Mouse (Mus musculus): ENCODE data around the gene Cubn.

The Cubn gene

DNA sequence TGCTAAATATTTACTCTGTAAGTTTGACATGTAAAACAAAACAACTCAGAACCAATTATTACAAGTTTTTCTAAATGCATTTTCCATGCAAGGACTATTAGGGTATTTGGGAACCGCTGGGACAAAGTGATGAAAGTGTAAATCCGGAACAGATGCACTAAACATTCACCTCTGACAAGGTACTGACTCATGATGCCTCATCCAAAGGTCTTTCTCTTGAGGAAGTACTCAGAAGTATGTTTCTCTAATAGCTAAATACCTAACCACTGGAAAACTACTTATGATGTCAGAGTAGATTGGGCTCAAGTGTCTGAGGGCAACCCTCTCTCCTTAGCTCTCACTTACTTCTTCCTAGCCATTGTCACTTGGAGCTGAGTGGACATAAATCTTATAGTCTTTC lies 10.9 kb downstream of the Cubn start:
- no peak for DNase-seq

GRCm38 (mm10) chr2:13479165-13479564 lies 12.4 kb downstream of the Cubn start:
- no peak for DNase-seq

GRCm38 (mm10) chr2:13470108-13470507 lies 21.5 kb downstream of the Cubn start:
- DNase-seq, result no peak

DNA sequence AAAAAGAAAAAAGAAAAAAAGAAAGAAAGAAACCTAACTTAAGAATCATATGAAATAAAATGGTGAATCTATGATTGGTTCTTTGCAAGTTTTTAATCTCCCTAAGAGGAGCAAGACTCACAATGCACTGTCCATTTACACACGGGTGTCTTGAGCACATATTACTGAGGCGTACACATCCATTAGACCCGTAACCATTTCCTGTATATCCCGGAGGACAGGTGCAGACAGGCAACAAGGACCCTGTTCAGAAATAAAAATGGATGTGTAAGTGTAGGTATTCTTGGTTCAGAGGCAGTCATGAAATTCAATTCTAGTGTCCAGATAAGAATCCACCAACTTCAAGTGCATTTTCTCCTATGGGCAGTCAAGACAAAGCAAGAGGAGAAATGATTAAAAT lies 22.0 kb downstream of the Cubn start:
- DNase-seq, result no peak

GRCm38 (mm10) chr2:13466685-13467084 lies 24.9 kb downstream of the Cubn start:
- no peak for DNase-seq

GRCm38 (mm10) chr2:13458088-13458487 lies 33.5 kb downstream of the Cubn start:
- DNase-seq, result no peak

- no peak for DNase-seq
Measured at GRCm38 (mm10) chr2:13456821-13457220, 34.8 kb downstream of the Cubn start.

GRCm38 (mm10) chr2:13451495-13452491 lies 39.8 kb downstream of the Cubn start:
- no peak for DNase-seq

DNA sequence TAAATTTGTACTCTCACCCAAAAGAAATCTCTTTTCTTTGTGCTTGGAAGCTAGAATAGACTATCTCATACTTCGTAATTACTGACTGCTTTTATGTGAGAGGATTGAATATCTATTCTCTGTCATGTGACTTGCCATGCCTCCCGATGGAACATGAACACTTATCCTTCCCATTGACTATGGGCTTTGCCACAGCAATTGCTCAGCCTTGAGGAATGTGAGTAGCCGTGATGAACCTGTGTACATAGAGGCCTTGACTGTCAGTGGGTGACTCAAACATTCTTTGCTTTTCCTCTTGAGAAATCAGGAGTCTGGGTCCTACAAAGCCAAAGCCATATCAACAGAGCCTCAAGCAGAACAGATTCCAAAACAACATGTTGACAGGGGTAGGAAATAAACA lies 40.7 kb downstream of the Cubn start:
- no peak for DNase-seq

DNA sequence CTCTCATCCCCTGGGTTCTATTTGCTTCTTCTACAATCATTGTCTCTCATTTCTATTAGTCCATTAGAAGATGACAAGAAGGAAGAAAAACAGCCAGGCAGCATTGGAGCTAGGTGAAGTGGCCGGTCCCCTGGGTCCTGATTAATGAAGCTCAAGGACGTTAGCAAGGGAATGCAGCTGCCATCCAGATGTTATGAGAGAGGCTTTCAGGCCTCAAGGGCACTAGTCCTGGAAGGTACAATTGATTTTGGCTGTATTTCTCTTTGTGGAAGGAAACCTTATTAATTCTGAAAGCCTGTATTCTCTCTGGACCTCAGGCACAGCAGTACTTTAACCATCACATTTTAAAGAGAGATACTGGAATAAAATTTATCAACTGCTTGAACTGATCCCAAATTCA lies 41.1 kb downstream of the Cubn start:
- no peak for DNase-seq

DNA sequence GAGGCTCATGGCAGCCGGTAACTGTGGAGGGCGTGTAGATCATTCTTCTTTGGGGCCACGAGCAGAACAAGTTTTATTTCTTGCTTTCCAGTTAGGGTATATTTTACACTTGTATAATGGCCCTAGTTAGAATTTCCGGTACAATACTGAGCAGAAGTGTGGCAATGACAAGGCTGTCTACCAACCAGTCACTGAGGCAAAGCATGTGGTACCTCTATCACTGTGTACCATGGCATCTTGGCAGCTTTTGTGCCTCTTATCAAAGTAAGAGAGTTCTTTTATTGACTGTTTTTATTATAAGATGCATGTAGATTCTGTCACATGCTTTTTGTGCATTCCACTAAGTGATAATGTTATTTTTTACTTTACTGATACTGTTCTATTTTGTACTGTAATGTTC lies 46.5 kb downstream of the Cubn start:
- DNase-seq, result no peak

- no peak for DNase-seq
Measured at GRCm38 (mm10) chr2:13438983-13439382, 52.6 kb downstream of the Cubn start.

DNA sequence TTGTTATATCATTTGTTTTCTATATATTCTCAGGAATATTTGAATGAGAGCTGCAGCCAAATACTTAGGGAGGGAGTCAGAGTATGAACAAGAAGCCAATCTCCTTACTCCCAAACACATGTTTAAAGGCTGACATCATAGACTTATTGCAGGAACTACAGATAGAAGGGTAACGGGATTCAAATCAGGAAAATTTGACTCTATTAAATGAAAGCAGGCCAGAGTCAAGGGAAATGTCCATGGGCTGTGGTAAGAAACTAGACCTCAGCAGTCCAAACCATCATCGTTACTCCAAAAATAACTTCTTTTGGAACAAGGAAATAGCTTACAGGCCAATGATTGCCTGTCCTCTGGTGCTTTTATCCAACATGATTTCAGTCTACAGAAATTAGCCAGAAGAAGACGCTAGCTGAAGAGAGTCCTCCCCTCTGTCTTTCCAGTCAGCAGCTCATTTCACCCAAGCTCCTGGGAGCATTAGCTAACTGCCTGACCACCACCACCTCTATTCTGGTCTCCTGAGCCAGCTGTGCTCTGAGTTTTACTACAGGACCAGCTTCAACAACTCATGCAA lies 53.3 kb downstream of the Cubn start:
- DNase-seq, result no peak

DNA sequence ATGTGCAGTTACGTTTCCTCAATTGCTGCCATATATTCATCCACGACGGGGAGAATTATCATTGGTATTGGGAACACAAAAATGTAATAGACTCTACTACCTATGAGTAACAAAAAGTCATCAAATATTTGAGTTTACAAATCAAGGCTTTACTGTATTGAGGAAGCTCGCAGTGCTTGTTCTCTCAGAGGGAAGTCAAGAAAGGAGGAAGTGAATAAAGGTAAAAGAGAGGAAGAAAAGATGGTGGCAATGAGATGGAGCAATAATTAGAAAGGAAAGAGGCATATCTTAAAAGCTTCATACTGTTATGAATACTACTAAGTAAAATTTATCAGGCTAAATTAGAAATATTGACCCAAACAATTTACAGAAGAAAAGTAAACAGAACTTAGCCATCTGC lies 59.6 kb downstream of the Cubn start:
- DNase-seq, result no peak

- no peak for DNase-seq
Measured at GRCm38 (mm10) chr2:13421974-13422760, 69.4 kb downstream of the Cubn start.

DNA sequence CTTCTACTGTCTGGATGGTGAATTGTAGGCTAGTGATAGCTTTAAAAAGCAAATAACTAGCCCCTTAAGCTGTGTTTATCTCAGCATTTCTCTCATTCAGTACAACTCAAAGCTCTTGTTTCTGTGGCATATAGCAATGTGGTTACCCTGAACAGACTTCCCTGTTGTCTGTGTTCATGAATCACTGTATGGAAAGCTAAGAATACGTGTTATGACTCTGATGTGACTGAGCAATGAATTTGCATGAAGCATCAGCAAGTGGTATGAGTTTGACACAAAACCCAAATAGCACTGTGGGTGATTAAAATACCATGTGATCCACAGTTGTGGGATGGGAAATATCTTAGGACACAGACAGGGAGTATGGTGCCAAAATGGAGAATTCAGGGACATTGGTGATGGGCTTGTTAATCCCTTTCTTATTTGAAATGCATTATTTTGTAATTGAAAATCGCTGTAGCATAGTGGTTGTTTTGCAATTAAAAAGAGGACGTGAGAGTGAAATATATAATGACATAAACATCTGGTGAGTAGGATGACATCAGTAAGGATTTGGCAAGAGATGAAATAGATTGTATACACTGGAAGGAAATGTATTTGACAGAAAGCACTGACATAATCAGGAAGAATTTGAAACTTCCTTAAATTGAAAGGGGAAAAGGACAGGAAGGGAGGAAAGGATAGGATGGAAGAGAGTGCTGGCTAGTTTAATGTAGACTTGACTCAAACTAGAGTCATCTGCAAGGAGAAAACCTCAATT lies 74.7 kb downstream of the Cubn start:
- DNase-seq, result no peak

DNA sequence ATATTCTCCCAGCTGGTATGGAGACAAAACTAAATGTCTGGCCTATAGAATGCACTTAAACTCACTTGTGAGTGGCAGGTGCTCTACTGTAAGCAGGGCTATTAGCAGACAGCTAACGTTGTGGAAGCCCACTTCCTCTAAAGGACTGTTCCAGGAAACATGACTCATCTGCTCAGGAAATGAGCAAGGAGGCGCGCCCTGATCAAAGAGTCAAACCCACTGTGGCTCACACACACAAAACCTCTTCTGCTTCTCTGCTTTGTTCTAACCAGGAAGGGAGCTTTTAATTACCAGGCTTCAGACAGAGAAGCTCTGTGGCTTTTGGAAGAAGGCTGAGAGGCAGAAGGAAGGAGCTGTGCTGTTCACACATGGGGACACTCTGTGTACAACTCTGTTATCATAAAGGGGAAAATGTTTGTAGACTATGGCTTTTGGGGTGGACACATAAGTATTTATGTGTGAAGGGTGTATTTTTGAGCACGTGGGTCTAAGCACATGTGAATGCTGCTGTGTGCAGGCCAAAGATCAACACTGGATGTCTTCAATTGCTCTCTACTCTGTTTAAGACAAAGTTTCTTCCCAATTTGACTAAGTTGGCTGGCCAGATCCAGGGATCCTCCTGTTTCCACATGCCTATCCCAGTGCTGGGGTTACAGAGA lies 78.0 kb downstream of the Cubn start:
- DNase-seq, result peak; percentile 73 to 86

DNA sequence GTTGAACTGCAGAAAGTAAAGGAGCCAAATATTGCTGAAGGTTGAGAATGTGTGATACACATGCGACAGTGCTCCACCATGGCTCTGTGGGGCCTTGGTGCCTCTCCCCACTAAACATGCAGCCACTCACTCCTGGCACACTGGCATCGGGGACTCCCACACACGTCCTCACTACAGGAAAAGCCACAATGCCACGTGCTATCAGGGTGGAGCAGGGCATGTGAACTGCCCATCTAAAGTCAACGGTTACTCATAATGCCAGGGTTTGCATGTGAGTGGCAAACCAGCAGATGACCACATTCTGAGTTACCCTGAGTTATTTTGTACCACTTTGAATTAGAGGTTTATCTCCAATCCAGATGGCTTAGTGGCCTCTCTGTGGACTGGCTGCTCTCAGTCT lies 81.0 kb downstream of the Cubn start:
- DNase-seq, result no peak

DNA sequence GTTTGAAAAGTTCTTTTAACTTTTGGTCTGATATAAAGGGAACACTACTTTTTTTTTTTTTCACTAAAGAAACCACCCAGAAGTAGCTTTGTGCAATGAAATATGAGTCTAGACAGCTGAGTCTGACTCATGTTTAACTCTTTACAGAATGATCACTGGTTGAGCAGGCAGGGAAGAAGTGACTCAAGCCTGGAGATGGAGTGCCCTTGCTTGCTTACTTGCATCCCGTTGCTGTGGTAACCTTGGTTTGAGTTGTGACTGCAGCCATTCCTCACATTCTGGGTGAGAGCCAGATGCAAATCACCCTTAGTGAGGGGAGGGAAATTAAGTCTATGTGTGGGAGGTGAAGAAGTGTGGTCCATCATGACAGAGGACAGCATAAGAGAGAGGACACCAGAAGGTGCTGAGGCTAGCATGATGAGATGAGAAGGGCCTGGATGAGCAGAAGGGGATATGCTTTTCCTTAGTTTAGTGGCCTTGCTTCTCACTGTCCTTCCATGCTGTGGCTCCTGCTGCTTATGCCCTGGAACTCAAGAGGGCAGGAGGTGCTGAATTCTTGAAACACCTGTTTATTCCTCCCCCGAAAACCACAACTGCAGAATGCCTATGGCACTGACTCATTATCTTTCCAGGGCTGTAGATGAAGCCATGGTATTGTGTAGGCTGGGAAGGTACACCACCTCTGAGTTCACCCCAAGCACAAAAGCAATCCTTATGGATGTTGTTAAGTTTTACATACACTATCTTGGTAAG lies 81.7 kb downstream of the Cubn start:
- DNase-seq, result no peak

DNA sequence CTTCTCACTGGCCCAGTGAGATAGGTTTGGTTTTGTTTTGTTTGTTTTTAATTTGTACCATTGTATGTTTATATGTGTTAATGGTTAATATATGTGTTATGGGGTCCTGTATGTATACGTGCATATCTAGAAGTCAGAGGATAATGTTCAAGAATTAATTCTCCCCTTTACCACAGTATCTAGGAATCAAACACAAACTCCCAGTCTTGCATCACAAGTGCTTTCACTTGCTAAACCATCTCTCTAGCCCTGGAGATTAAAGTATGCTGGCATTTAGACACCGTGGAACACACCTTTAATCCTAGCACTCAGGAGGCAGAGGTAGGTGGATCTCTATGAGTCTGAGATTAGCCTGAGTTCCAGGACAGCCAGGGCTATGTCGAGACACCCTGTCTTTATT lies 83.3 kb downstream of the Cubn start:
- no peak for DNase-seq

DNA sequence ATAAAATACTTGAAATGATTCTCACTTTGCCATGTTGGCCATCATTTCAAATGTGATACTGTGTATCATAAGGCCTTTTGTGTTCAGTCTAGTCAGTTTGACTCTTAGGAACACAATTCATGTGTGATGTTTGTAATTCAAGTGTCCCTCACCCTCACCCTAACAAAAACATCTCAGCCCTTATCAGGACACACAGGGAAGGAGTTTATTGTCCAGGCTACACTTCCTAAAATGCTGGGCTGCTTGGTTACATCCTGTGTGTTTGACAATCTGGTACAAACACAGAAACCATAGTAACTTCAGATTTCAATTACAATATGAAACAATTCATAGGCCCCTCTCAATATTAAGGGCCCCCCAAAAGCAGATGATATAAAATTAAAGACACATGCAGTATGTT lies 83.9 kb downstream of the Cubn start:
- no peak for DNase-seq

- no peak for DNase-seq
Measured at GRCm38 (mm10) chr2:13407272-13407671, 84.3 kb downstream of the Cubn start.
